Comparison of ENCODE assay signal across 16 mouse cellular contexts in genomic region chr16:97912873-97913272, GRCm38 (mm10).
"Had no signal": no experiment of that assay in that cellular context is flagged by ENCODE, and none has a peak within 500 bp of the region (broad histone marks: within the 10 kb centered on the region; RNA-seq: fewer than 3 reads in every experiment).

No protein-coding gene starts in this region.

- H3K36me3 ChIP-seq: limb, embryonic 10.5 days; limb, embryonic 13.5 days; midbrain, embryonic 10.5 days; midbrain, embryonic 13.5 days; neural tube, embryonic 13.5 days; stomach, embryonic 15.5 days had no signal

- DNase-seq: liver, postnatal 0 days; lung, embryonic 14.5 days; retina, postnatal 1 day; right cerebral cortex, postnatal 25 days; spleen, adult 18-20 months; thymus, postnatal 25 days had no signal

- H3K4me1 ChIP-seq: limb, embryonic 10.5 days; limb, embryonic 13.5 days; midbrain, embryonic 10.5 days; midbrain, embryonic 13.5 days; neural tube, embryonic 13.5 days; stomach, embryonic 15.5 days had no signal

- H3K27me3 ChIP-seq: limb, embryonic 13.5 days; megakaryocyte, embryonic 14.5 days; midbrain, embryonic 13.5 days; neural tube, embryonic 13.5 days; stomach, embryonic 15.5 days had no signal

- H3K4me3 ChIP-seq: limb, embryonic 10.5 days; limb, embryonic 13.5 days; megakaryocyte, embryonic 14.5 days; midbrain, embryonic 10.5 days; midbrain, embryonic 13.5 days; myocyte; neural tube, embryonic 13.5 days; stomach, embryonic 15.5 days had no signal

- H3K9ac ChIP-seq: limb, embryonic 13.5 days; liver, embryonic 14.5 days; liver, postnatal 0 days; lung, embryonic 14.5 days; midbrain, embryonic 13.5 days; neural tube, embryonic 13.5 days; stomach, embryonic 15.5 days had no signal

- H3K27ac ChIP-seq: limb, embryonic 10.5 days; limb, embryonic 13.5 days; liver, embryonic 14.5 days; macrophage; midbrain, embryonic 10.5 days; midbrain, embryonic 13.5 days; neural tube, embryonic 13.5 days; stomach, embryonic 15.5 days had no signal
